Mouse (Mus musculus) sigmoid colon, adult 10 weeks (tissue): ENCODE measurements around the gene Clpb. TPM values are rescaled to one million over a fixed set of nuclear protein-coding genes. Genes with fewer than 3 reads are reported as not detected.

Experiments
- polyA plus RNA-seq: library from polyadenylated mRNA; stranded (reverse); fragments of 350-450 nt; fragmentation: Illumina TruSeq; extraction: RNeasy Lipid Tissue Mini Kit (QIAGEN cat#74804); gene quantifications from one replicate; pipeline ENCODE4 v1.2.3, GENCODE M21; 2014; ENCODE audit warnings: low read depth, low replicate concordance

The Clpb gene
- polyA plus RNA-seq, result 4.3 TPM

GRCm38 (mm10) chr7:101663514-101664159 lies at the start of gene Clpb:
Clpb (plus strand) TSS chr7:101663633.

GRCm38 (mm10) chr7:101817861-101818401 lies 154.5 kb downstream of the Clpb start, which contains the start of gene Phox2a:
Phox2a (plus strand) TSS chr7:101818313.

GRCm38 (mm10) chr7:101837606-101838471 lies 174.4 kb downstream of the Clpb start, which contains the start of gene Inppl1:
Inppl1 (minus strand) TSS chr7:101838229.

Other genes with a start within 250 kb of the Clpb start
- gene Pde2a, start 241.9 kb upstream of the Clpb start, polyA plus RNA-seq, result 5.7 TPM
- gene Art2b, start 78.0 kb upstream of the Clpb start, polyA plus RNA-seq, result 2.3 TPM
- not detected for gene Phox2a, start 154.7 kb downstream of the Clpb start, polyA plus RNA-seq
- gene Inppl1, start 174.6 kb downstream of the Clpb start, polyA plus RNA-seq, result 37.8 TPM
- 1.2 TPM for gene Folr2, start 193.6 kb downstream of the Clpb start, polyA plus RNA-seq
- 10.9 TPM for gene Anapc15, start 200.1 kb downstream of the Clpb start, polyA plus RNA-seq
- gene Folr1, start 207.2 kb downstream of the Clpb start, polyA plus RNA-seq, result not detected
- gene Lamtor1, start 242.3 kb downstream of the Clpb start, polyA plus RNA-seq, result 11.3 TPM
- not detected for gene Tomt, start 242.7 kb downstream of the Clpb start, polyA plus RNA-seq